Mouse (Mus musculus) heart, adult 2 months (tissue): Measurements from ENCODE around the gene Rtl4.

Source experiments
- CTCF ChIP-seq: fragments of 200-600 bp; IDR thresholded peaks from 2 replicates; pipeline ENCODE4 v1.8.1; 2022; ENCODE audit warnings: antibody characterized with exemption, mild to moderate bottlenecking, moderate library complexity
- POLR2A ChIP-seq: fragments of 200-500 bp; IDR thresholded peaks from 2 replicates; pipeline ENCODE4 v1.6.1; 2011; ENCODE audit warnings: mild to moderate bottlenecking, low read depth, low read length, control low read depth; ENCODE audit not compliant: insufficient read depth

GRCm38 (mm10) chrX:144747528-144748049 lies 58.9 kb downstream of the Rtl4 start:
- TF ChIP-seq POLR2A (no peak), CTCF (no peak)
